Mouse (Mus musculus) right cerebral cortex, postnatal 25 days (tissue): ENCODE results near the gene Heatr5b.
A peak's percentile ranks its signal among the peaks of the same experiment; 100 is the strongest.
"Not testable (repeated sequence)": the region's sequence is repeated elsewhere in the genome, so short reads cannot be mapped to it uniquely, and the experiment has no call there.

Source experiments
- DNase-seq: peaks from one replicate; pipeline ENCODE4 v3.0.0; 2022

Heatr5b gene

GRCm38 (mm10) chr17:78834856-78835835 lies at the start of gene Heatr5b, which contains the start of gene Gpatch11:
Gene Heatr5b (minus strand): TSS chr17:78835364.
Gene Gpatch11 (plus strand): TSS chr17:78835567.
- peak; percentile 96 for DNase-seq

GRCm38 (mm10) chr17:78883291-78883690 lies 48.1 kb upstream of the Heatr5b start:
- no peak for DNase-seq

- DNase-seq = peak; percentile 35
Measured at GRCm38 (mm10) chr17:78882401-78883112, 47.4 kb upstream of the Heatr5b start, which contains the start of gene Eif2ak2. Gene Eif2ak2 (minus strand): TSS chr17:78882573.

GRCm38 (mm10) chr17:78881878-78882304 lies 46.7 kb upstream of the Heatr5b start:
- no peak for DNase-seq

- no peak for DNase-seq
Measured at GRCm38 (mm10) chr17:78873886-78874285, 38.7 kb upstream of the Heatr5b start.

GRCm38 (mm10) chr17:78856243-78856642 lies 21.1 kb upstream of the Heatr5b start:
- DNase-seq = no peak

GRCm38 (mm10) chr17:78842271-78842928 lies 7.2 kb upstream of the Heatr5b start:
- DNase-seq = no peak

- DNase-seq = no peak
Measured at GRCm38 (mm10) chr17:78836056-78836455, 892 bp upstream of the Heatr5b start.

GRCm38 (mm10) chr17:78824346-78824745 lies 10.8 kb downstream of the Heatr5b start:
- no peak for DNase-seq

GRCm38 (mm10) chr17:78809582-78809981 lies 25.6 kb downstream of the Heatr5b start:
- DNase-seq = no peak

- no peak for DNase-seq
Measured at GRCm38 (mm10) chr17:78809019-78809418, 26.1 kb downstream of the Heatr5b start.

- DNase-seq = no peak
Measured at GRCm38 (mm10) chr17:78797222-78797621, 37.9 kb downstream of the Heatr5b start.

GRCm38 (mm10) chr17:78794390-78794789 lies 40.8 kb downstream of the Heatr5b start:
- DNase-seq = no peak

- DNase-seq = no peak
Measured at GRCm38 (mm10) chr17:78792122-78792521, 43.0 kb downstream of the Heatr5b start.

- no peak for DNase-seq
Measured at GRCm38 (mm10) chr17:78791690-78792070, 43.5 kb downstream of the Heatr5b start.

GRCm38 (mm10) chr17:78791068-78791689 lies 44.0 kb downstream of the Heatr5b start:
- no peak for DNase-seq

GRCm38 (mm10) chr17:78788273-78788672 lies 46.9 kb downstream of the Heatr5b start:
- DNase-seq = not testable (repeated sequence)

GRCm38 (mm10) chr17:78778765-78779164 lies 56.4 kb downstream of the Heatr5b start:
- no peak for DNase-seq

GRCm38 (mm10) chr17:78772317-78772716 lies 62.8 kb downstream of the Heatr5b start:
- no peak for DNase-seq

- no peak for DNase-seq
Measured at GRCm38 (mm10) chr17:78770932-78771331, 64.2 kb downstream of the Heatr5b start.

- DNase-seq = no peak
Measured at GRCm38 (mm10) chr17:78769341-78769740, 65.8 kb downstream of the Heatr5b start.

GRCm38 (mm10) chr17:78768937-78769336 lies 66.2 kb downstream of the Heatr5b start:
- no peak for DNase-seq

GRCm38 (mm10) chr17:78767546-78767945 lies 67.6 kb downstream of the Heatr5b start:
- no peak for DNase-seq
